Mouse (Mus musculus) stomach, embryonic 15.5 days (tissue): Measurements from ENCODE around the gene Gmps. TPM values are rescaled to one million over a fixed set of nuclear protein-coding genes. Genes with fewer than 3 reads are reported as not detected.

Experiments used
- ATAC-seq: fragments of 200-750 bp; cut with Nextera tagmentation; 2 replicates; pipeline ENCODE4 v1.8.0; 2017; ENCODE audit warnings: low read depth, moderate number of reproducible peaks, moderate TSS enrichment; ENCODE audit not compliant: insufficient read depth, low FRiP score
- H3K27ac ChIP-seq: fragments of 300-500 bp; sonication (generic); 2 replicates; pipeline ENCODE4 v1.5.1; 2015; ENCODE audit warnings: mild to moderate bottlenecking, inconsistent platforms
- H3K27me3 ChIP-seq: fragments of 300-500 bp; sonication (generic); replicated peaks from 2 replicates; pipeline ENCODE4 v1.6.1; 2015; ENCODE audit warnings: inconsistent platforms
- H3K36me3 ChIP-seq: fragments of 300-500 bp; sonication (generic); 2 replicates; pipeline ENCODE4 v1.6.1; 2015; ENCODE audit warnings: inconsistent platforms
- H3K4me1 ChIP-seq: fragments of 300-500 bp; sonication (generic); 2 replicates; pipeline ENCODE4 v1.6.1; 2015; ENCODE audit warnings: inconsistent platforms
- H3K4me2 ChIP-seq: fragments of 300-500 bp; sonication (generic); 2 replicates; pipeline ENCODE4 v1.6.1; 2015; ENCODE audit warnings: mild to moderate bottlenecking, inconsistent platforms
- H3K4me3 ChIP-seq: fragments of 300-500 bp; sonication (generic); replicated peaks from 2 replicates; pipeline ENCODE4 v1.5.1; 2015; ENCODE audit warnings: inconsistent platforms
- H3K9ac ChIP-seq: fragments of 300-500 bp; sonication (generic); 2 replicates; pipeline ENCODE4 v1.6.1; 2015; ENCODE audit warnings: inconsistent platforms
- H3K9me3 ChIP-seq: fragments of 300-500 bp; sonication (generic); 2 replicates; pipeline ENCODE4 v1.6.1; 2016; ENCODE audit warnings: inconsistent platforms
- WGBS: fragments of 180-500 bp; shearing (Covaris S2); methylation state at CpG from one replicate; pipeline ENCODE4 v1.1.7; 2015; 5-methylcytosine and 5-hydroxymethylcytosine counted together
- polyA plus RNA-seq: library from polyadenylated mRNA; unstranded; fragments of >200 nt; fragmentation: Nextera tagmentation; extraction: Ambion mirVana; gene quantifications from 2 replicates; pipeline ENCODE4 v1.2.1, GENCODE M21; 2015

The Gmps gene
- 36.8 and 41.3 TPM in 2 replicates for polyA plus RNA-seq

GRCm38 (mm10) chr3:63975955-63976908 is at the start of gene Gmps:
Gene Gmps, plus strand, starts transcription at chr3:63976106.
- under 1% methylated on average over 67 of the region's 67 CpGs for WGBS
- Histone ChIP-seq H3K27ac (peak within 1 kb of the TSS; percentile 91), H3K9ac (peak within 1 kb of the TSS; percentile 95), H3K36me3 (peaks cover 3% of the 10 kb centered on the region), H3K4me2 (peak within 1 kb of the TSS; percentile 65), H3K27me3 (no peaks in the 10 kb centered on the region), H3K4me3 (peak within 1 kb of the TSS; percentile 93), H3K9me3 (no peaks in the 10 kb centered on the region), H3K4me1 (no peaks in the 10 kb centered on the region)
- peak; percentile 100 for ATAC-seq

GRCm38 (mm10) chr3:63928878-63929859 is 46.7 kb upstream of the Gmps start, which contains the start of gene E130311K13Rik:
Gene E130311K13Rik, minus strand, starts transcription at chr3:63929472.
- no peaks in the 10 kb centered on the region for H3K27me3 ChIP-seq

GRCm38 (mm10) chr3:63938928-63939327 is 37.0 kb upstream of the Gmps start:
- no peaks in the 10 kb centered on the region for H3K36me3 ChIP-seq

More at GRCm38 (mm10) chr3:63928878-63929859, 46.7 kb upstream of the Gmps start, which contains the start of gene E130311K13Rik:
- H3K4me2 ChIP-seq, result peak within 1 kb of the TSS; percentile 74
- ATAC-seq, result peak; percentile 93
- 5% methylated on average over 48 of the region's 48 CpGs for WGBS
- H3K9me3 ChIP-seq, result no peaks in the 10 kb centered on the region
- peak within 1 kb of the TSS; percentile 33; the same call in 1 of the 2 replicates for H3K27ac ChIP-seq
- H3K36me3 ChIP-seq, result no peaks in the 10 kb centered on the region
- no peaks in the 10 kb centered on the region for H3K4me1 ChIP-seq
- peak within 1 kb of the TSS; percentile 73 for H3K9ac ChIP-seq
- H3K4me3 ChIP-seq, result peak within 1 kb of the TSS; percentile 67

DNA sequence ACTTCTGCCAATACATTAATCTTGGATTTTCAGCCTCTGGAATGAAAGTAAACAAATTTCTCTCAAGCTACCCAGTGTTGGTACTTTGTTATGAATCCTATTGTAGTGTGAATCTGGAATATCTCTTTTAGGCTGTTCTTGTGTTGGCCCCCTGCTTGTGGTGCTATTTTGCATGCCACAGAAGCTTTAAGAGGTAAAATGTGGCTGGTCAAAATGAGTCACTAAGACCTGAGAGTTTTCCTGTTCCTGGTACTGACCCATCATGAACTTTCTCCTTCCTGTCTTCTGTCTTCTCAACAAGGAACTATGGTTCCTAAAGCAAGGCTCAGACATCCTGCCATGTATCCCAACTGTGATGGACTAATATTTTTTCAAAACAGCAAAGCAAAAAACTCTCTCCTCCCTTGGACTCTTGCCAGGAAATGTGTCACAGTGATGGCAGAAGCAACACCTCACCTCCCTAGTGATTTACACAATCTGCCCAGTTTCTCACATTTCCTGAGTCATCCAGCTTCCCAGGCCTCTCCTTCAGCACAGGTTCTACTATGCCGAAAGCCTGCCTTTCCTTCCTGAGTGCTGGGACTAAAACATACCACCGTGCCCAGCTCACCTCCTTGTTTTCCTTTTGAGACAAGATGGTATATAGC is 34.6 kb upstream of the Gmps start:
- Histone ChIP-seq H3K9me3 (no peaks in the 10 kb centered on the region), H3K4me3 (no peak overlapping the region), H3K9ac (no peak overlapping the region), H3K27ac (no peak overlapping the region), H3K27me3 (no peaks in the 10 kb centered on the region), H3K36me3 (0 out of 2 replicates have a peak, but pooled peaks cover 4% of the 10 kb centered on the region), H3K4me1 (no peaks in the 10 kb centered on the region), H3K4me2 (no peak overlapping the region)
- WGBS, result 73% methylated on average over 2 of the region's 2 CpGs
- ATAC-seq, result no peak

More at GRCm38 (mm10) chr3:63938928-63939327, 37.0 kb upstream of the Gmps start:
- 75% methylated on average over 2 of the region's 2 CpGs for WGBS
- Histone ChIP-seq H3K9ac (no peak overlapping the region), H3K27me3 (no peaks in the 10 kb centered on the region), H3K27ac (no peak overlapping the region), H3K4me3 (no peak overlapping the region), H3K4me1 (no peaks in the 10 kb centered on the region), H3K9me3 (no peaks in the 10 kb centered on the region), H3K4me2 (no peak overlapping the region)
- no peak for ATAC-seq

DNA sequence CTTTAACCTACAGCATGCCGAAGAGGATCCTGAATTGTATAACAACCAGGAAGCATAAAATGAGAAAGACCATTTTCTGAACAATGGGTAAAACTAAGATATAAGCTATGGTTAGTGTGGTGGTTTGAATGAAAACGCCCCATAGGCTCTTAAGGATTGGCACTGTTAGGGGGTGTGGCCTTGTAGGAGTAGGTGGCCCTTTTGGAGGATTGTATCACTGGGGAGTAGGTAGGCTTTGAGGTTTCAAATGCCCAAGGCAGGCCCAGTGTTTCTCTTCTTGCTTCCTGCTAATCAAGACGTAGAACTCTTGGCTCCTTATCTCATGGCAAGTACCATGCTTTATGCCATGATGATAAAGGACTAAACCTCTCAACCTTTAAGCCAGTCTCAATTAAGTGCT is 26.1 kb upstream of the Gmps start:
- Histone ChIP-seq H3K27me3 (no peaks in the 10 kb centered on the region), H3K9ac (no peak overlapping the region), H3K9me3 (no peaks in the 10 kb centered on the region), H3K4me1 (no peaks in the 10 kb centered on the region), H3K4me3 (no peak overlapping the region), H3K4me2 (no peak overlapping the region), H3K36me3 (no peaks in the 10 kb centered on the region), H3K27ac (no peak overlapping the region)
- WGBS, result 80% methylated on average over 3 of the region's 3 CpGs
- no peak for ATAC-seq

- Histone ChIP-seq H3K4me3 (peak overlapping the region; percentile 75), H3K4me1 (no peaks in the 10 kb centered on the region), H3K9ac (peak overlapping the region; percentile 76), H3K27ac (peak overlapping the region; percentile 88), H3K27me3 (no peaks in the 10 kb centered on the region), H3K36me3 (no peaks in the 10 kb centered on the region), H3K4me2 (peak overlapping the region; percentile 64), H3K9me3 (no peaks in the 10 kb centered on the region)
- 5% methylated on average over 25 of the region's 25 CpGs for WGBS
- ATAC-seq, result peak; percentile 6; the same call in 1 of the 2 replicates
Observed at GRCm38 (mm10) chr3:63963421-63964099, 12.3 kb upstream of the Gmps start.

DNA sequence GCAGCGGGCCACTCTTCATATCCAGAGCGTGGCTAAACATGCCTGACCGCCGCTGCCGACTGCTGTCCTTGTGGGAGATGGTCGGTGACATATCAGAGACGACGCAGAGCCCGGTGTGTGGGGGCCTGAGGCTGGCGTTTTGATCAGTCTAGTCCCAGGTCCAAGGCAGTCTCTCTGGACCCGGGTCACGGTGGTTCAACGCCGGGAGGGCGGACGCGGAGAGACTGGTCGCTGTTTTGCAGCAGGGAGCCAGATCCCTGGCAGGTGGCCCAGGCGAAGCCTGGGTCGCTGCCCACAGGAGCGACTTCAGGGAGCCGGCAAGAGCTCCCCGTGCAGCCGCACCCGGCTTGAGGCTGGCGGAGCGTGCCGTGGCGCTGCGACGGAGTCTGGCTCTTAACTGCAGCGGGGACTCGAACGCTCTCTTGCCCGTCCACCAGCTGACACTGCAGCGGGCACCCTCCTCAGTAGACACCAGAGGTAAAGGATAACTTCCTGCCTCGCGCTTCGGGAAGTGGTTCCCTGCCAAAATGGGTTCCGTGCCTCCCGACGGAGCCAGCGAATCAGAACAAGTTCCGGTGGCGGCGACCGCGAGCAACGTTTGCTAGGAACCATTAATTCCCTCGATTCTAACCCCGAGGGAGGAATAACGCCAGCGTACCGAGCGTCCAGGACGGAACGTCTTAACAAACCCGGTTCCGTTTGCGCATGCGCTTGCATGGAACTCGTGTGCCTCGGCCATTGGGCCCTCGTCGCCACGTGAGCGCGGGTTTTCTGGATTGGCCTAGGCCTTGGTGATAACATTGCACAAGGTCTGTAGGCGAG is 11.6 kb upstream of the Gmps start, which contains the start of gene Slc33a1:
TSS of gene Slc33a1 (minus strand) at position 669 of the 822 bp plus-strand sequence.
- WGBS, result under 1% methylated on average over 69 of the region's 69 CpGs
- Histone ChIP-seq H3K9me3 (no peaks in the 10 kb centered on the region), H3K27me3 (no peaks in the 10 kb centered on the region), H3K4me1 (no peaks in the 10 kb centered on the region), H3K36me3 (no peaks in the 10 kb centered on the region), H3K9ac (peak within 1 kb of the TSS; percentile 76), H3K4me3 (peak within 1 kb of the TSS; percentile 75), H3K4me2 (peak within 1 kb of the TSS; percentile 64), H3K27ac (peak within 1 kb of the TSS; percentile 88)
- ATAC-seq, result peak; percentile 94

- 80% methylated on average over 6 of the region's 6 CpGs for WGBS
- Histone ChIP-seq H3K4me1 (no peaks in the 10 kb centered on the region), H3K9me3 (no peaks in the 10 kb centered on the region), H3K36me3 (no peaks in the 10 kb centered on the region), H3K27me3 (no peaks in the 10 kb centered on the region), H3K27ac (0 out of 2 replicates have a peak overlapping the region, but pooled peaks have one; percentile 12), H3K4me3 (peak overlapping the region; percentile 75), H3K4me2 (peak overlapping the region; percentile 64), H3K9ac (no peak overlapping the region)
- no peak for ATAC-seq
Observed at GRCm38 (mm10) chr3:63964922-63965249, 11.0 kb upstream of the Gmps start.

- Histone ChIP-seq H3K9ac (no peak overlapping the region), H3K27ac (no peak overlapping the region), H3K4me3 (no peak overlapping the region), H3K4me2 (no peak overlapping the region), H3K27me3 (no peaks in the 10 kb centered on the region), H3K36me3 (no peaks in the 10 kb centered on the region), H3K4me1 (no peaks in the 10 kb centered on the region), H3K9me3 (no peaks in the 10 kb centered on the region)
- no peak for ATAC-seq
- 77% methylated on average over 2 of the region's 2 CpGs for WGBS
Observed at GRCm38 (mm10) chr3:63965929-63966328, 10.0 kb upstream of the Gmps start.

GRCm38 (mm10) chr3:63977895-63978294 is 2.0 kb downstream of the Gmps start:
- Histone ChIP-seq H3K4me3 (no peak overlapping the region), H3K9me3 (no peaks in the 10 kb centered on the region), H3K4me1 (no peaks in the 10 kb centered on the region), H3K27ac (no peak overlapping the region), H3K9ac (no peak overlapping the region), H3K36me3 (peaks cover 5% of the 10 kb centered on the region), H3K27me3 (no peaks in the 10 kb centered on the region), H3K4me2 (no peak overlapping the region)
- ATAC-seq, result no peak
- 73% methylated on average over 4 of the region's 4 CpGs for WGBS
